Mouse (Mus musculus): ENCODE data around the gene Herc6. TPM values are rescaled to one million over a fixed set of nuclear protein-coding genes. Genes with fewer than 3 reads are reported as not detected.
"Not testable (repeated sequence)": the region's sequence is repeated elsewhere in the genome, so short reads cannot be mapped to it uniquely, and the experiment has no call there.

Herc6 gene
- polyA plus RNA-seq, 2 experiments = 2.3 to 3.7 TPM

DNA sequence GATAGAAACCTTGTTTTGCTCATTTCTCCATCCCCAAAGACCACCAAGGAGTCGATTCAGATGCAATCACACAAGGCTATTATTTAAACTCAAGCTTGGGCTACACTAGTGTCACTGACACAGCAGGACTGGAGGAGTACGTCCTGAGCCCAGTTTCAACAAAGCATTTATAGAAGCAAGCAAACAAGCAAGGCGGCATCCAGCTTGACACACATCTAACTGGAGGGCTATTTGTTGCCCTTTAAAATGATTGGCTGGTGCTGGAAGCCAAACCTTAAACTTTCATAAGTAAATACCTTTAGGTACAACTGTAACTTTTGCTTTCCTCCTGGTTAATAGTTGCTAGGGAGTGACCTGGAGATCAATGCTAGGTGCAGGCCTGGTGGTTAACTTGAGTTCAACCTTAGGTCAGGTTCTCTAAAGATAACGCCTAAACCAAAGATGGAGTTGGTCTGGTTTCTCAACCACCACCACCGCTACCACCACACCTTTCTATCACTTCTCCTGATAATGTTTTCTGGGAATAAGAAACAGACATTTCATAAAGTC, 39.8 kb upstream of the Herc6 start:
- ATAC-seq (ENCODE audit: insufficient read depth) = peak; percentile 58
- no peak for DNase-seq (ENCODE audit: low read depth in 3 of 3, low spot score in 3 of 3)
- H3K4me1 ChIP-seq (replicated peaks; ENCODE audit: control insufficient read depth in 2 of 2, insufficient read depth in 2 of 2, low read length in 1 of 2) = peaks cover 0 to 5% of the 10 kb centered on the region in 2 experiments; a peak in 3 of 4 replicates

DNA sequence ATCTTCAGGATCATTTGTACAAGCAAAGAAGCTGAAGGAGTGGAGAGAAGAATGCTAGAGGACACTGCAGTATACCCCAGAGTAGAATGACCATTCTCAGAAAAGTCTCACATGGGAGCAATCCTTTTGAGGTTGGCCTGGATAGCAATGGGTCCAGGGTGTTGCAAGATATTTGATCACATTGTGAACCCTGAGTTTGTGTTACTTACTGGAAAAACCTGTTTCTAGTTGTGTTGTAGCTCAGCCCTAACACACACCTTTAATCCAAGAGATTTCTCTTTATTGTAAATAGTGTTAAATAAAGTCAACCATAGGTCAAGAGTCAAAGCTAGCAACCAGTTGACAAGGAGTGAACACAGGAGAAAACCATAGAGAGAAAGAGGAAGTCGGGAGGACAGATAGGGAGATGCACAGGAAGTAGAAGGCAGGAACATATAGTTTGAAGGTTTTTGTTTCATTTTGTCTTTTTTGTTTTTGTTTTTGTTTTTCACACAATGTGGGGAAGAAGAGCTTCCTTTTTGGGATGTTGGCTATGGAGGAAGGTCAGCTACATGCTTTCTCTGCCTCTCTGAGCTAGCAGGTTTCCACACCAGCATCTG, 39.0 kb upstream of the Herc6 start:
- Histone ChIP-seq H3K4me2 (ENCODE audit: low read depth) (no peak overlapping the region), H3K4me1 (replicated peaks; ENCODE audit: control insufficient read depth in 2 of 2, insufficient read depth in 2 of 2, low read length in 1 of 2) (peaks cover 0 to 5% of the 10 kb centered on the region in 2 experiments; a peak in 3 of 4 replicates), H3K27me3 (ENCODE audit: control insufficient read depth, insufficient read depth, low read length) (no peaks in the 10 kb centered on the region), H3K36me3 (replicated peaks; ENCODE audit: control insufficient read depth, insufficient read depth, low read depth) (no peaks in the 10 kb centered on the region), H3K27ac (no peak overlapping the region), H3K9me3 (ENCODE audit: control insufficient read depth, low read length) (no peaks in the 10 kb centered on the region), H3K4me3 (ENCODE audit: insufficient read depth in 1 of 2, low read depth in 2 of 2, low read length in 2 of 2) (no peak overlapping the region), H3K9ac (replicated peaks) (no peak overlapping the region)
- DNase-seq (ENCODE audit: low read depth in 3 of 3, low spot score in 3 of 3) = no peak
- TF ChIP-seq CTCF (IDR thresholded peaks at IDR 0.05; ENCODE audit: low read depth) = no peak
- TF ChIP-seq EP300 (IDR thresholded peaks at IDR 0.05; ENCODE audit: low read depth) = no peak
- WGBS (ENCODE audit: insufficient replicate concordance) = 46% methylated on average over 1 of the region's 1 CpGs
- ATAC-seq (ENCODE audit: insufficient read depth) = no peak

More for the DNA sequence above, 39.8 kb upstream of the Herc6 start:
- H3K9ac ChIP-seq (replicated peaks) = no peak overlapping the region
- no peak overlapping the region for H3K27ac ChIP-seq
- no peak for TF ChIP-seq EP300 (IDR thresholded peaks at IDR 0.05; ENCODE audit: low read depth)
- no peak for TF ChIP-seq CTCF (IDR thresholded peaks at IDR 0.05; ENCODE audit: low read depth)
- no peaks in the 10 kb centered on the region for H3K36me3 ChIP-seq (replicated peaks; ENCODE audit: control insufficient read depth, insufficient read depth, low read depth)
- 53% methylated on average over 5 of the region's 5 CpGs for WGBS (ENCODE audit: insufficient replicate concordance)
- H3K4me3 ChIP-seq (ENCODE audit: insufficient read depth in 1 of 2, low read depth in 2 of 2, low read length in 2 of 2) = no peak overlapping the region
- H3K4me2 ChIP-seq (ENCODE audit: low read depth) = no peak overlapping the region
- H3K9me3 ChIP-seq (ENCODE audit: control insufficient read depth, low read length) = no peaks in the 10 kb centered on the region
- no peaks in the 10 kb centered on the region for H3K27me3 ChIP-seq (ENCODE audit: control insufficient read depth, insufficient read depth, low read length)

DNA sequence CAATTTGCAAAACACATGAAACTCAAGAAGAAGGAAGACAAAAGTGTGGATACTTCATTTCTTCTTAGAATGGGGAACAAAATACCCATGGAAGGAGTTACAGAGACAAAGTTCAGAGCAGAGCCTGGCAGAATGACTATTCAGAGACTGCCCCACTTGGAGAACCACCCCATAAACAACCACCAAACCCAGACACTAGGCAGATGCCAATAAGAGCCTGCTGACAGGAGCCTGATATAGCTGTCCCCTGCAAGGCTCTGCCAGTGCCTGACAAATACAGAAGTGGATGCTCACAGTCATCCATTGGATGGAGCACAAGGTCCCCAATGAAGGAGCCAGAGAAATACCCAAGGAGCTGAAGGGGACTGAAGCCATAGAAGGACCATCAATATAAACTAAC, 37.2 kb upstream of the Herc6 start:
- not testable (repeated sequence) for H3K4me2 ChIP-seq (ENCODE audit: low read depth); H3K4me1 ChIP-seq (replicated peaks; ENCODE audit: control insufficient read depth in 2 of 2, insufficient read depth in 2 of 2, low read length in 1 of 2); H3K9ac ChIP-seq (replicated peaks); H3K9me3 ChIP-seq (ENCODE audit: control insufficient read depth, low read length); DNase-seq (ENCODE audit: low read depth in 3 of 3, low spot score in 3 of 3); H3K36me3 ChIP-seq (replicated peaks; ENCODE audit: control insufficient read depth, insufficient read depth, low read depth); H3K27me3 ChIP-seq (ENCODE audit: control insufficient read depth, insufficient read depth, low read length); ATAC-seq (ENCODE audit: insufficient read depth); H3K4me3 ChIP-seq (ENCODE audit: insufficient read depth in 1 of 2, low read depth in 2 of 2, low read length in 2 of 2); H3K27ac ChIP-seq

DNA sequence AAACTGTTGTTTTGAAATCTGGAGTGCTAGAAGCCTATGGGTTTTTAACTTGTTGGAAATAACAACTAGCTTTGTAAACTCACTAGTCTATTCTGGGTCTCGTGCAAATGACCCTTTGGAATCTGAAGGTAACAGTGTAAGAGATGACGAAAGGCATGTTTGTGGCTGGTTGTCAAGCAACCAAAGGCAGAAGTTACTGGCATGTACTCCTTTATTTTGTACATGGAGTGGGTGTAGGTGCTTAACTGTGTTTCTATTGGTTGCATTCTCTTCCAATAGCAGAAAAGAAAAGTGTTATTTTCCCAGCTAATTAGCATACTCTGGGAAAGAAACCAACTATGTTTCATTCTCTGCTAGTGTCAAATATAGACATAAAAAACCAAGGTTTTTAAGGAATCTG, 35.9 kb upstream of the Herc6 start:
- H3K4me2 ChIP-seq (ENCODE audit: low read depth) = no peak overlapping the region
- no peak overlapping the region for H3K27ac ChIP-seq
- H3K9me3 ChIP-seq (ENCODE audit: control insufficient read depth, low read length) = no peaks in the 10 kb centered on the region
- no peak overlapping the region for H3K4me3 ChIP-seq (ENCODE audit: insufficient read depth in 1 of 2, low read depth in 2 of 2, low read length in 2 of 2)
- H3K36me3 ChIP-seq (replicated peaks; ENCODE audit: control insufficient read depth, insufficient read depth, low read depth) = no peaks in the 10 kb centered on the region
- H3K4me1 ChIP-seq (replicated peaks; ENCODE audit: control insufficient read depth in 2 of 2, insufficient read depth in 2 of 2, low read length in 1 of 2) = peaks cover 0 to 5% of the 10 kb centered on the region in 2 experiments; a peak in 3 of 4 replicates
- WGBS (ENCODE audit: insufficient replicate concordance) = 47% methylated on average over 2 of the region's 2 CpGs
- no peak for DNase-seq (ENCODE audit: low read depth in 3 of 3, low spot score in 3 of 3)
- no peaks in the 10 kb centered on the region for H3K27me3 ChIP-seq (ENCODE audit: control insufficient read depth, insufficient read depth, low read length)
- no peak overlapping the region for H3K9ac ChIP-seq (replicated peaks)
- TF ChIP-seq CTCF (IDR thresholded peaks at IDR 0.05; ENCODE audit: low read depth) (no peak), EP300 (IDR thresholded peaks at IDR 0.05; ENCODE audit: low read depth) (no peak)
- ATAC-seq (ENCODE audit: insufficient read depth) = peak; percentile 53; the same call in 1 of the 2 replicates

DNA sequence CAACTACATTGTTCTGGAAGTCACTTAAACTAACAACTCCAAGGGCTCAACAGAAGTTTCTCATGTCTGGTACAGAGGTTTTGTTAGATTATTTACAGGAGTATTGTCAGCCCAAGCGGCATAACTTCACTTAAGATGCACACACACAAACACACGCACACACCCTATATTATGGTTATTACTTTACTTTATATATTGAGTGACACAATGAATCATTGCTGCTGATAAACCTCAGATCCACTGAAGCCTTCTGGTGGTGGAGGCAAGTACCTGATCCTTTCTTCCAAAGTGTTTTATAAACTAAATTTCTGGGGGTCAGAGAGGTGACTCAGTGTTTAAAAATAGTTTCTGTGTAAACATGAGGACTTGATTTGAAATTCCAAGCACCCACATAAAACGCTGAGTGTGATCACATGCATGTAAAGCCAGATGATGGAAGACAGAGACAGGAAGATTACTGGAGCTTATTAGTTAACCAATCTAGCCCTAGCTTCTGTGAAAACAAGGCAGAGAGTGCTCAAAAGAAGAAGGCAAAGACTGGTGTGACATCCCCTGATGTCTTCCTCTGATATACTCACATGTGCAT, 29.5 kb upstream of the Herc6 start:
- DNase-seq (ENCODE audit: low read depth in 3 of 3, low spot score in 3 of 3) (no peak), ATAC-seq (ENCODE audit: insufficient read depth) (no peak)
- no peaks in the 10 kb centered on the region for H3K4me1 ChIP-seq (replicated peaks; ENCODE audit: control insufficient read depth in 2 of 2, insufficient read depth in 2 of 2, low read length in 1 of 2)
- no peak overlapping the region for H3K9ac ChIP-seq (replicated peaks)
- no peaks in the 10 kb centered on the region for H3K9me3 ChIP-seq (ENCODE audit: control insufficient read depth, low read length)
- no peak overlapping the region for H3K4me3 ChIP-seq (ENCODE audit: insufficient read depth in 1 of 2, low read depth in 2 of 2, low read length in 2 of 2)
- TF ChIP-seq CTCF (IDR thresholded peaks at IDR 0.05; ENCODE audit: low read depth) (no peak), EP300 (IDR thresholded peaks at IDR 0.05; ENCODE audit: low read depth) (no peak)
- no peak overlapping the region for H3K27ac ChIP-seq
- no peaks in the 10 kb centered on the region for H3K36me3 ChIP-seq (replicated peaks; ENCODE audit: control insufficient read depth, insufficient read depth, low read depth)
- WGBS (ENCODE audit: insufficient replicate concordance) = 52% methylated on average over 3 of the region's 3 CpGs
- no peaks in the 10 kb centered on the region for H3K27me3 ChIP-seq (ENCODE audit: control insufficient read depth, insufficient read depth, low read length)
- no peak overlapping the region for H3K4me2 ChIP-seq (ENCODE audit: low read depth)
